Mouse (Mus musculus): ENCODE measurements around the gene Lgals1.

Gene Lgals1

DNA sequence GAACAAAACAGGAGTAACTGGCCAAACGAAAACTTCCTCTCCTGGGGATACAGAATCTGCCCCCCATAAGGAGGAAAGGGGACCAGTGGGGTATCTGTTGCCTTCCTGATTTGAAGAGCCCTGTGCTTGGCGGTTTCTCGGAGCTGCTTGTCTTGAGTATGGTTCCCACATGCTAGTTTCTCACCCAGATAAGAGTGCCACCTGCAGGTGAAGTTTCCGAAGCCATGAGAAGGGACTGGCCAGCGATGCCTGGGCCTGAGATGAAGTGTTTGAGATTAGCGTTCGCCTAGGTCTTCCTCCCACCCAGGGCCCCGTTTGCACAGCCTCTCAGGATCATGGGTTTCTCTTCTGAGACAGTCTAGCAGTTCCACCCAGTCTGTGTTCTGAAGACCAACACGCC is 14.5 kb upstream of the Lgals1 start:
- no peak for DNase-seq (ENCODE audit: low read depth)

DNA sequence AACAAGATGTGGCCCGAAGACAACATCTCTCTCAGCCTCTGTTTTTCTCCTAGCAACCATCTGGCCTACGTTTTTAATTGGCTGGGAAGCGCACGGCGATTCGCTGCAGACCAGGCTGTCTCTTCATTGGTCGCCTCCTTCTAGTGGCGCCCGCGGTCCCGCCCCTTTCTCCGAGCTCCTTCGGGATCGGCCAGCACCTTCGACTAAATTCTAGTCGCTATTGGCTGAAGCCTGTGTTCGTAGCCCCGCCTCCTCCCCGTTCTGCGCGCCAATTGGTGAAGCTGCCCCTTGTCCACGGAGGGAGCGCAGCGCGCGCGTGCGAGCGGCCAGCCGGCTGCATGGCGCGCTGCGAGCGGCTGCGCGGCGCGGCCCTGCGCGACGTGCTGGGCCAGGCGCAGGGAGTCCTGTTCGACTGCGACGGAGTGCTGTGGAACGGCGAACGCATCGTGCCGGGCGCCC is 12.9 kb upstream of the Lgals1 start, which contains the start of gene Pdxp:
Pdxp (plus strand) TSS at position 288 of the 459 bp plus-strand sequence.
- DNase-seq (ENCODE audit: low read depth): peak; percentile 95

DNA sequence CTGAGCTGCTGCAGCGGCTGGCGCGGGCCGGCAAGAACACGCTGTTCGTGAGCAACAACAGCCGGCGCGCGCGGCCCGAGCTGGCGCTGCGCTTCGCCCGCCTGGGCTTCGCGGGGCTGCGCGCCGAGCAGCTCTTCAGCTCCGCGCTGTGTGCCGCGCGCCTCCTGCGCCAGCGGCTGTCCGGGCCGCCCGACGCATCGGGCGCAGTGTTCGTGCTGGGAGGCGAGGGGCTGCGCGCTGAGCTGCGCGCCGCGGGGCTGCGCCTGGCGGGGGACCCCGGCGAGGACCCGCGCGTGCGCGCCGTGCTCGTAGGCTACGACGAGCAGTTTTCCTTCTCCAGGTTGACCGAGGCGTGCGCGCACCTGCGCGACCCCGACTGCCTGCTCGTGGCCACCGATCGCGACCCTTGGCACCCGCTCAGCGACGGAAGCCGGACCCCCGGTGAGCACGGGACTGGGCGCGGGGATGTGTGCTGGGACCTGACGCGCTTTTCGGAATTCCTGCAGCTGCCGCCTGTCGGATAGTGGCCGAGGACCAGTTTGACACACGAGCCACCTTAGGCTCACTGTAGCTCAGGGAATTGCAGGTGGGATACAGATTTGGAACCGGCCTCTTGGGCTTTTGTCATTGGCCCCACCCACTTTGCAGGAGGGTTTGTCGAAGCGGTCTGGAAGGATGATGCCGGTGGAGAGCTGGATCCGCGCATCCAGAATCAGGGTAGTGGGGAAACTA is 12.3 kb upstream of the Lgals1 start:
- no peak for DNase-seq (ENCODE audit: low read depth)

DNA sequence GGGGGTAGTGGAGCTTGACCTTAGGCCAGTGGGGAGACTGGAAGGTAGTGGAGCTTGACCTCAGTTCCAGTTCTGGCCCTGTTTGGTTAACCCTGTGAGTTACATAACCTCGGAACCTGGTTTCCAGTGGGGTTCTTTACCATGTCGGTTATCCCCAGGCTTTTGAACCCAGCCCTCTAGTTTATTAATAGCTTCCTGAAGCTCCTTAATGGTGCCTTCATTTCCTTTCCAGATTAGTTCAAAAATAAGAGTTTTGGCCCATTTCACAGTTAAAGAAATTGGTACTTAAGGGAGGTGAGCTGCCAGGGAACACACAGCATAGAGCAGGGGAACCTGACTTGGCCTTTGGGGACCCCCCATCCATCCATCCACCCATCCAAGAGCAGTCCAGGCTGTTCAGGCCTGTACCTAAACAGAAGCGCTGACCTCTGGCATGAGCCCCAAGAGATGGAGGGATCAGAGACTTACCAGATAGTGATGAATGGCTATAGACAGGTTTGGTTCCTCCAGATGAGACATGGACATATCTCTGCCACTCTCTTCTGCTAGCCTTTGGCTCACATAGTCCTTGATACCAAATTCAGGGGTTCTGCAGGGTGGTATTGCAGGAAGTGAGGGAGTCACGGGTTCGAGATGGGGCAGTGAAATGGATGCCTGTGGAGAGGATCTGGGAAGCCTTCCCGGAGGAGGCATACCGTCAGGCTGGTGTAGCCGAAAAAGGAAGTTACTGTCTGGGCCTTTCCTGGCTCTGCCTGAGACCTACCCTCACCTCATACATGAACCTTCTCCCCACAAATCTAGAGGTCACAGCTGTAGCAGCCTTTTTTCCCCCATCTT is 11.5 kb upstream of the Lgals1 start:
- no peak for DNase-seq (ENCODE audit: low read depth)

DNA sequence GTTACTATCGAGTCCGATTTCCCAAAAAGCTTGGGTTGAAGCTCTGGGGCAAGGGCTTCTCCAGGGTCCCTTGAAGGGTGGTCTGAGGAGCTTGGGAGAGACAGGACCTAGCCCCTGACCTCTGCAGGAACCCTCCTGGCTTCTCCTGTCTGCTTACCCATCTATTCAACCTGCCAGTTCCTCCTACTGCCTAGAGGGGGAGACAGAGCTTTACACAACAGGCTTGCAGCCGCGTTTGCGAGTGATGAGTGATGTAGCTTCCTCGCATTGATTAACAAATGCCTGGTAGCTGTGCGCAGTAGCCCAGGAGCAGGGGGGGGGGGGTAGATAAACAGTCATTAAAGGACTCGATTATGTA is 10.9 kb upstream of the Lgals1 start:
- DNase-seq (ENCODE audit: low read depth): no peak

DNA sequence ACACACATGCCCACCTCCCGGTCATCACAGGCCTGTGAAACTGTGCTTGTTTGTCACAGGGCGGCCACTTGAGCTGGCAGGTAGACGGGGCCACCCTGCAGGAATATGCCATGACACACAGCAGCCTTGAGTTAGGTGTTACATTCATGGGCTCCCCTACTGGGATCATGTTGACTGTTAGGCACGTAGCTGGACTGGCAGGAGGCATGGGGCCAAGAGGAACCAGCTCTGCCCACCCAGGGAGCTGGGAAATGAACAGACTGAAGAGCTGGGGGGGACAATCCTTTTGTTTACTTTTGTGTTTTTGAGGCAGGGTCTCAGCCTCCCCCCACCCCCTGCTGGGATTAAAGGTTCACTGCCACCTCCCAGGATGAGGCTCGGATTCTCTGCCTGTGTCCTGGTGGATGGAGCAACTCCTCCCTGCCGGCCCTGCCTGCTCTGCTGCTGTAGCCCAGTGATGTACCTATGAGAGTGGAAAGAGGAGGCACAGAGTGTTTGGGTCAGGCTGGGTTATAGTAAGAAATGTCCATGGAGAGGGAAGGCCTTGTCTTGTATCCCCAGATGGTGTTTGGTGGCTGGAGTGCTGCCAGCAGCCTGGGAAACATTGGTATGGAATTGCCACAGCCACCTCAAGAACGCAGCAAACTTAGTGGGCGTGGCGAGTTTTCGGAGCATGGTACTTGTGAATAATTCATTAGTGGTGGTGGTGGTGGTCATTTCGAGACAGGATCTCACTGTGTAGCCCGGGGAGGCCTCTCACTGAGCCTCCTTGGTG is 10.3 kb upstream of the Lgals1 start:
- DNase-seq (ENCODE audit: low read depth): no peak

DNA sequence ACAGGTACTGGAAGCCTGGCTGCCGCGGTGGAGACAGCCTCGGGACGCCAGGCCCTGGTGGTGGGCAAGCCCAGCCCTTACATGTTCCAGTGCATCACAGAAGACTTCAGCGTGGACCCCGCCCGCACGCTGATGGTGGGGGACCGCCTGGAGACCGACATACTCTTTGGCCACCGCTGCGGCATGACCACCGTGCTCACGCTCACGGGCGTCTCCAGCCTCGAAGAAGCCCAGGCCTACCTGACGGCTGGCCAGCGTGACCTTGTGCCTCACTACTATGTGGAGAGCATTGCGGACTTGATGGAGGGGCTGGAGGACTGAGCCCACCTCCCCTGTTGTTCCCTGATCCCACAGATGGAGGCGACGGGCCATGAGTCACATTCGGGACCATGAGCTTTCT is 8.4 kb upstream of the Lgals1 start:
- DNase-seq (ENCODE audit: low read depth): no peak

DNA sequence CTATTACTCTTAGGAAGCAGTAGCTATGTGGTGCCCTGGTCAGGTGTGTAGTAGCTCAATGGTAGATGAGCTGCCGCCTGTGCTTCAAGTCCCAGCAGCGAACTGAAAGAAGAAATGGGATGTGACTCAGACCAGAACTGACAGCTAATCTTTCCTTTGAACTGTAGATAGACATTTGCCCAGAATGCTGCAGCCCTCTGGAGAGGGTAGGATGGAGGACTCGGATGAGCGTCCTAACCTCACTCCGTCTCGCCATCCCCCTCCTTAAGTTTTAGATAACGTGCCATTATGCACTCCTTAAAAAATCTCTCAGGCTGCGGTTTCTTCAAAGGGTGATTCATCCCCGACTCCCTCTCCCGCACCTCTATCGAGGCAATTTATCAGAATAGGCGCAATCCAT is 6.6 kb upstream of the Lgals1 start:
- DNase-seq (ENCODE audit: low read depth): no peak

DNA sequence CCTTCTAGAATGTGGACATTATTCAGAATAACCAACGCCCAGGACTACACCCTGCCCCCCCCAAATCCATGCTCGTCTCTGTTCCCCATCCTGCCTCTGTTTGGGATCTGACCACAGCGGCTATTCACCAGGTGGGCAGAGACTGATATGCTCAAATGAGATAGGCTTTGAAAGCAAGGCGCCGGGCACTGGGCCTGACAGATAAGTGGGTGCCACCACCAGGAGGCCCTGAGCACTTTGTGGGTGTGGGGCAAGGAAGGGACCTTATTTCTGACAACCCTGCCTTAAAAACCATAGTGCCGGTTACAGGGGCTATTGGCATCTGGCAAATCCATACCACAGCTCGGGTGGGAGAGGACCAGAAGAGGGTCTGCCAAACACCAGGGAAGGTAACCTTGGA is 3.8 kb upstream of the Lgals1 start:
- DNase-seq (ENCODE audit: low read depth): no peak

DNA sequence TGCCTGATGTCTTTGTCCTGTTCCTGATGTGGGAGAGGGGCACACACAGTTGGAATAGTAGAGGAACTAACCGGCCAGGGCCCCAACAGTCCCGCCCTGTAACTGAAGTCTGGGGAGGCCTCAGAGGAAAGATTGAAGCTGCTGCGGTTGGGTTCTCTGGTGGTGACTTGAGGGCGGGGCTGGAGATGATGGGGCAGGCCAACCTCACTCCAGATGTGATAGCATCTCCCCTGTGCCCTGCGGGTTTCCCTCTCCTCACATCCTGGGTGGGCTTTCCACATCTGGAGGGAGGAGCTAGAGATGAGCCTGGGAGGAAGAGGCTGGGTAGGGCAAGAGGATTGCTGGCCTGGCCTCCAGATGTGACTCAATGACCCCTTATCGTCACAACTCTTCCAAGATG is 2.9 kb upstream of the Lgals1 start:
- no peak for DNase-seq (ENCODE audit: low read depth)

DNA sequence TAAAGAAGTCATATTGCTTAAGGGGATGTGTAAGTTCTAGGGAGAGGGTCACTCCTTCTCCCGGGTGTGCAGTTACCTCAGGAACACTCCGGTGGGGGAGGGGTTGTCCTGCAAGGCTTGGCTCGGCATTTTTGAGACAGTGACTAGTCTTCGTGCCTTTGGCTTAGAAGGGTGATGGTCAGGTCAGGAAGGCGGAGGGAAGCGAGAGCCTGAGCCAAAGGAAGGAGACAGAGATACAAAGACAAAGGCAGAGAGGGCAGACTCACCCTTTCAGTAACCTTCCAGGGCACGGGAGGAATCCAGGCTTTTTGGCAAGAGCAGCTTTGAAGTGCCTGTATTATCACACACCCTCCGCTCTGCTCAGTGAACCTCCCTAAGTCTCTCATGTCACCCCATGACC is 1.4 kb upstream of the Lgals1 start:
- no peak for DNase-seq (ENCODE audit: low read depth)

DNA sequence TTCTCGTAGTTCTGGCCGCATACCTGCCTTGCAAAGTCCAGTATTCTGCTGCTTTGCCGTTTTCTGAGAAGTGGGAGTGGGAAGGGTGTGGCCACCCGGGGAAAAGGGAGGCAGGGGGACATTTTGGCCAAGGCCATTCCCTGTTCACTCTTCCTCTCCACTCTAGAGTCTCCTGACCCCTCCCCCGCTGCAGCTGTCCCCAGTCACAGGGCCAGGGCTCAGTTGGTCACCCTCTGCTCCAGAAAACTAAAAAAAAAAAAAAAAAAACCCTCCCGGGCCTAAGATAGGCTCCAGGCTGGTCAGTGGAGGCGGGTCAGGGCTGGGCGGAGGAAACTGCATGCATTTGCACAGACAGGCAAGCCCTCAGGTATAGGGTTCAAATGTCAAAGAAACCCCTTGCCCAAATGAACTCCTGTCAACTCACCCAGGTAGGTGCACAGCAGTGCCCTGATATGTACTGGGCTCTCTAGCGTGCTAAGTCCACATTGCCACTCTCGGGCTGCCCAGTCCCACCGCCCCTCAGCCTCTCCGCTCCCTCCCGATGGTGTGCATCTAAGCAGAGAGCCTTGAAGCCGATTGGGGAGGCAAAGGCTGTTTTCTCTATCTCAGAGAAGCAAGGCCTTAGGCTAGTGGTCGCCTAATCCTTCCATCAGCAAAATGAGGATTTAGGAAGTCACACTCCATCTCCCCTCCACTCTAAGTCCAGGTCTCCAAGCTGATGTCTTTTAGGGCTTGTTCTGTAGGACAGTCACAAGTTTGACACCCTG is 679 bp downstream of the Lgals1 start:
- no peak for DNase-seq (ENCODE audit: low read depth)

DNA sequence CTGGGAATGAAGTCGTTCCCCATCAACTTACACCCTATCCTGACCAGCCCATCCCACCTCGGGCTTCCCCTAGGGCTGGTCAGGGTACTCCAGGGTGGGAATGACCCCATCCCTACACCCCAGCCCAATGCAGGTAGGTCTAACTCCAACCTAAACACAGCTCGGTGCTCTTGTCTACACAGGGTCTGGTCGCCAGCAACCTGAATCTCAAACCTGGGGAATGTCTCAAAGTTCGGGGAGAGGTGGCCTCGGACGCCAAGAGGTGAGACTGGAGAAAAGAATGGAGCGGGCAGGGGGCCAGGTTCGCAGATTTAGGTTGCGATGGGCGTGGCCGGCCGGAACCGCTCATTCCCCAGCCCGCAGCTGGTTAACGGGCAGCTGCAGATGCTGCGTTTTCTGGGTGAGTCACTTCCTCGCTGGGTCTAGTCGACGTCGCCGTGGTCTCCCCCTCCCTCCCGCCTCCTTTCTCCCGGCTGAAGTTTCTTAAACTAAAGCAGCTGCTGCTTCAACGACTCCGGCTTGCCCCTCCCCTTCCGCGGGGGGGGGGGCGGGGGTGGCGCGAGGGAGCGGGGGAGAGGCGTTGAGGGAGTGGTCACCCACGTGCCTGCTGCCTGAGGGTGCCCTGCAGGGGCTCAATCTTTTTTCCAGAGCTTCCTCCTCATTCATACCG is 1.4 kb downstream of the Lgals1 start:
- peak; percentile 92 for DNase-seq (ENCODE audit: low read depth)

DNA sequence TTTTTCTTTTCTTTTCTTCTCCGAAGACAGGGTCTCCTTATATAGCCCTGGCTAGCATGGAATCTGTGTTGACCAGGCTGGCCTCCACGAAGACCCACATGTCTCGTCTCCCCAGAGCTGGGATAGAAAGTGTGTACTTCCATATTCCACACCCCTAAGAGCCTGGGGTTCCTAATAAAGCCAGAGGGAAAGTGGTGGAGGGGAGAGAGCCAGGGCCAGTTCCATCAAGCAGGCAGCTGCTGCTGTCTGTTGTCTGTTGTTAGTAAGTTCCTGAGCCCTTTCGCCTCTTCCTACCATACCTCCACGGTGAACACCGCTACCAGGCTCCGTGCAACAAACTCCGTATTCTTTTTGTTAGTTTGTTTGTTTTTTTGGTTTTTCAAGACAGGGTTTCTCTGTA is 2.0 kb downstream of the Lgals1 start:
- no peak for DNase-seq (ENCODE audit: low read depth)

DNA sequence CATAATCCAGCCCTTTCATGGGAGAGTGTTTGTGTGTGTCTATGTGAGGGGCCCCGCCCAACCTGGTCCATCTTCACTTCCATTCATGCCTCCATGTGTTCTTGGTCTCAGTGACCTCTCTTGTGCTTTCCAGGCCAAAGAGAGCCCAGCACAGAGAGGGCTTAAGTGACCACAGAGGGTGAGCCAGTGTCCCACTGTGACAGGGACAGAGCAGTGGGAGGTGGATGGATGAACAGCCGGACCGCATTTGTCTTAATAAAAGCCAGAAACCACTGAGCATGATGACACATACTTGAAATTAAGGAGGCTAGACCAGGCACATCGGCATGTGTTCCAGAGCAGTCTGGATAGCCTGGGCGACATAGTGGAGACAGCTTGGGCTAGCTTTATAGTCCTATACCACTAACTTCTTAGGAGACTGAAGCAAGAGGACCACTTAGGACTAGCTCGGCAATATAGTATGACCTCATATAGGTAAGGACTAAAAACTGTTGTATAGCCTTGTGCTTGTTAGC is 3.7 kb downstream of the Lgals1 start:
- no peak for DNase-seq (ENCODE audit: low read depth)

DNA sequence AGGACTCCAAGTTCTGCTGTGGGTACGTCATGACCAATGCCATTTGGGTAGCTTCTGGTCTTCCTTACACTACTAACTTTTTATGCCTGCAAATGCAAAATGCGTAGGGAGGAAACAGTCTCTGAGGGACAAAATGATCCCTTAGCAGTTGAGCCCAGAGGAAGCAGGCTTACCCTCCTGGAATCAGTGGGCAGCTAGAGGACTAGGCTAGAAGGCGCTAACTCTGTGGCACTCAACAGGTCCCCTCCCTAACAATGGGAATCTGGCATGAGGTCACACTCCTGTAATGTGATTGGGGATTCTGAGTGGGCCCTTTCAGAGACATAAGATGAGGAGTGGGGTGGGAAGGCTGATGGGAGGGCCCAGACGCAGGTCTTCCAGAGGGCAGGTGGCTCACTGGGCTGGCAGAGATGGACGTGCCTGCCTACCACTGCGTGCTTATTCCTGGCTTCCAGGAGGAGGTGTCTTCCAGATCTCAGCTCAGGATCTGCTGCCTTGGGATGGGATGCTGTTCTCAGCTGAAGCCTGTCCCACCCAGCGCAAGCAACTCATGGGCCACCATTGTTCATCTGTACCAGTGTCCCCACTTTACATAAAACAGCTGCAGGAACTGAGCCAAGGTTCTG is 4.4 kb downstream of the Lgals1 start:
- no peak for DNase-seq (ENCODE audit: low read depth)

DNA sequence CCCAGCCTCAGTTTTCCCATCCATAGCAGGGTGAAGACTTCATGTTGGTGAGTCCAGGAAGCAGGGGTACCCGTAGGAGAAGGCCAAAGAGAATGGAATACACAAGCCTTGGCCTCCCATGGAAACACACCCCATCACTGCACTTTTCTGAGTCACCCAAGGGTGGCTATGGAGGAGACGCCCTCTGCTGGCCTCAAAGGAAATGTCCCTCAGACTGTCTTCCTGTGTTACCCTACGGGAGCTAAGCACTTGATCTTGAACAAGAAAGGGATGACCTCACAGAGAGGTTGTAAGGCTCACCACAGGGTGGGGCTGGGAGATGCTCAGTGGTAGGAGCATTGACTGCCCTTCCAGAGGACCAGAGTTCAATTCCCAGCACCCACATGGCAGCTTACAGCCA is 5.1 kb downstream of the Lgals1 start:
- no peak for DNase-seq (ENCODE audit: low read depth)

DNA sequence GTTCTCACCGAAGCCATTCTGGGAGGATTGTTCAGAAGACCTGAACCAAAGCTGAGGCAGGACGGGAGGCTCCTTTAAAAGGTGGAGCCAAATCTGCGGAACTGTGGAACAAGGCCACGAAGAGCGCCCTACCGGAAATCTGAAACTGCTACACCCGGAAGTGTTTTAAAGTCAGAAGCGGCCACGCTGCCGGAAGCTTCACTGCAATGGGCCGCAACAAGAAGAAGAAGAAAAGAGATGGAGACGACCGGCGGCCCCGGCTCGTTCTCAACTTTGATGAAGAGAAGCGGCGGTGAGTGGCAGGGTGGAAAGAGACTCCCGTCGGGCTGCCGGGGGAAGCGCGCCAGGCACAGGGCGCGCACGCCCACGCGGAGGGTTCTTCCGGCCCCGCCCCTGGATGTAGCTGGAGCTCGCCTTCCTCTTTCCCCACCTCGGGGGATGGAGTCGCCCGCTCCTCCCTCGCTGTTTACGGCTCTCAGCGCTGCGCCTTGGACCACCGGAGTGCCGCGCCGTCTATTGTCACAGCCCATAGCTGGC is 8.3 kb downstream of the Lgals1 start, which contains the start of gene Nol12:
Nol12 (plus strand) TSS at position 150 of the 537 bp plus-strand sequence.
- DNase-seq (ENCODE audit: low read depth): peak; percentile 74

DNA sequence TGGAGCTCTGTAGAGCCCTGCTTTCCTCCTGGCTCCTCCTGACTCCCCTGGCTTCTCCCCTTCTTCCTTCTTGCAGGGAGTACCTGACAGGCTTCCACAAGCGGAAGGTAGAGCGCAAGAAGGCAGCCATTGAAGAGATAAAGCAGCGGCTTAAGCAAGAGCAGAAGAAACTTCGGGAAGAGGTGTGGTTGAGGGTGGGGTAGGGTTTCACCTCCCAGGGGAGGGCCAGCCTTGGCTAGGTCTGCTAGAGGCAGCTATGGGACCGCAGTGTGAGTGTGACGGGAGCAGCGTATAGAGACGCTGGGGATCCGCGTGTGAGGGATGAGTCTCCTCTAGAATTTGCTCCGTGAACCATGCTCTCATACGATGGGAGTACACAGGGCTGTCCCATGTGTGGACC is 9.9 kb downstream of the Lgals1 start:
- DNase-seq (ENCODE audit: low read depth): no peak

DNA sequence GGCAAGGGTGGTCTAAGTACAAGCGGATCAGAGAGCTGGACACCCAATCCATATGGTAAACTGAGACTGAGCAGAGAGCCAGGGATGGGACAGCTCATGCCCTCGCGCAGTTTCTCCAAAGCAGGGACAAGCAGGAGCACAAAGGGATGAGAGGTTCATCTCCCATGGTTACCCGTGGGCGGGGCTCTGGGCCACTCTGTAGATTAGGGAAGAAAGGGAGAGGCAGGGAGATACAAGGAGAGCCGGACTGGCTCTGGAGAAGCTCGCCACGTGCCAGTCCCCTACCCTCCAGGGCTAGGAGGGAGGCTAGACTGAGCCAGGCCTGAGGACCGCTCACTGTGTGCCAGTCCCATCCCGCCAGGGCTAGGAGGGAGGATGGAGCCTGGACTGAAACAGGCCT is 10.8 kb downstream of the Lgals1 start:
- no peak for DNase-seq (ENCODE audit: low read depth)
